Mouse (Mus musculus) heart, embryonic 10.5 days (tissue): ENCODE data around the gene Arhgap45. TPM values are rescaled to one million over a fixed set of nuclear protein-coding genes. Genes with fewer than 3 reads are reported as not detected.

Experiments used
- DNase-seq: peaks from one replicate; pipeline ENCODE4 v3.0.0-alpha.2; 2017; ENCODE audit warnings: low spot score
- H3K27ac ChIP-seq: fragments of 300-500 bp; sonication (generic); 2 replicates; pipeline ENCODE4 v1.5.1; 2016; ENCODE audit warnings: mild to moderate bottlenecking
- H3K27me3 ChIP-seq: fragments of 300-500 bp; sonication (generic); 2 replicates; pipeline ENCODE4 v1.6.1; 2016; ENCODE audit warnings: mild to moderate bottlenecking; ENCODE audit not compliant: poor library complexity, insufficient read depth, severe bottlenecking
- H3K36me3 ChIP-seq: fragments of 300-500 bp; sonication (generic); 2 replicates; pipeline ENCODE4 v1.6.1; 2016; ENCODE audit warnings: mild to moderate bottlenecking, moderate library complexity
- H3K4me1 ChIP-seq: fragments of 300-500 bp; sonication (generic); 2 replicates; pipeline ENCODE4 v1.6.1; 2016; ENCODE audit warnings: mild to moderate bottlenecking
- H3K4me3 ChIP-seq: fragments of 300-500 bp; sonication (generic); 2 replicates; pipeline ENCODE4 v1.5.1; 2016; ENCODE audit warnings: mild to moderate bottlenecking, moderate library complexity
- H3K9me3 ChIP-seq: fragments of 300-500 bp; sonication (generic); 2 replicates; pipeline ENCODE4 v1.6.1; 2016; ENCODE audit warnings: mild to moderate bottlenecking, moderate library complexity
- WGBS: fragments of 180-500 bp; shearing (Covaris S2); methylation state at CpG from one replicate; pipeline ENCODE4 v1.1.7; 2016; 5-methylcytosine and 5-hydroxymethylcytosine counted together
- polyA plus RNA-seq: library from polyadenylated mRNA; unstranded; fragments of >200 nt; fragmentation: Nextera tagmentation; extraction: Ambion mirVana; gene quantifications from 2 replicates; pipeline ENCODE4 v1.2.1, GENCODE M21; 2016

Arhgap45 gene
- polyA plus RNA-seq, 1 experiment from 2014 or later, result 16.7 TPM

GRCm38 (mm10) chr10:79989870-79990269 lies 26.6 kb upstream of the Arhgap45 start:
- Histone ChIP-seq H3K4me3 (peak overlapping the region; percentile 86), H3K4me1 (peaks cover 61% of the 10 kb centered on the region), H3K27me3 (no peaks in the 10 kb centered on the region), H3K36me3 (peaks cover 48% of the 10 kb centered on the region), H3K27ac (peak overlapping the region; percentile 98), H3K9me3 (0 out of 2 replicates have a peak, but pooled peaks cover 3% of the 10 kb centered on the region)
- DNase-seq, result no peak
- 13% methylated on average over 15 of the region's 15 CpGs for WGBS

DNA sequence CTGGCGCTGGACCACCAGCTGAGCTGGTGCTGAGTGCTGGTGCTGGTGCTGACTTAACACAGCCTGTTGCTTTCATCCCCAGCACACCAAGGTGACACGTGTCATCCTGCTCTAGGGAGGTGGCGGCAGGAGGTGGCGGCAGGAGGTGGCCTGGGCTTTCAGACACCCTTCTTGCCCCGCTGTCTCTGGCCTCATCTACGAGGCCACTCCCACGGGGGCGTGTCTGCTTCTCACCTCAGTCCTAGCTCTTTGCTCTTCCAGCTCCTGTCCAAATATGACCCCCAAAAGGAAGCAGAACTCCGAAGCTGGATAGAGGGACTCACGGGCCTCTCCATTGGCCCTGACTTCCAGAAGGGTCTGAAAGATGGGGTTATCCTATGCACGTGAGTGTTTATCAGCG lies 25.4 kb upstream of the Arhgap45 start:
- Histone ChIP-seq H3K27me3 (no peaks in the 10 kb centered on the region), H3K4me1 (peaks cover 55% of the 10 kb centered on the region), H3K27ac (no peak overlapping the region), H3K4me3 (peak overlapping the region; percentile 86; the same call in 1 of the 2 replicates), H3K9me3 (0 out of 2 replicates have a peak, but pooled peaks cover 3% of the 10 kb centered on the region), H3K36me3 (peaks cover 56% of the 10 kb centered on the region)
- WGBS, result 67% methylated on average over 12 of the region's 12 CpGs
- no peak for DNase-seq

GRCm38 (mm10) chr10:79991548-79991947 lies 24.9 kb upstream of the Arhgap45 start:
- H3K9me3 ChIP-seq, result 0 out of 2 replicates have a peak, but pooled peaks cover 3% of the 10 kb centered on the region
- 0 out of 2 replicates have a peak overlapping the region, but pooled peaks have one; percentile 3 for H3K4me3 ChIP-seq
- H3K4me1 ChIP-seq, result peaks cover 53% of the 10 kb centered on the region
- no peak overlapping the region for H3K27ac ChIP-seq
- DNase-seq, result no peak
- H3K36me3 ChIP-seq, result peaks cover 56% of the 10 kb centered on the region
- no peaks in the 10 kb centered on the region for H3K27me3 ChIP-seq
- WGBS, result 90% methylated on average over 6 of the region's 6 CpGs

- peaks cover 58% of the 10 kb centered on the region for H3K36me3 ChIP-seq
- WGBS, result 90% methylated on average over 16 of the region's 16 CpGs
- H3K9me3 ChIP-seq, result 0 out of 2 replicates have a peak, but pooled peaks cover 3% of the 10 kb centered on the region
- peaks cover 17% of the 10 kb centered on the region for H3K27me3 ChIP-seq
- peaks cover 42% of the 10 kb centered on the region for H3K4me1 ChIP-seq
- no peak for DNase-seq
- no peak overlapping the region for H3K4me3 ChIP-seq
- peak overlapping the region; percentile 1; the same call in 1 of the 2 replicates for H3K27ac ChIP-seq
Observed at GRCm38 (mm10) chr10:79994397-79995115, 21.9 kb upstream of the Arhgap45 start.

DNA sequence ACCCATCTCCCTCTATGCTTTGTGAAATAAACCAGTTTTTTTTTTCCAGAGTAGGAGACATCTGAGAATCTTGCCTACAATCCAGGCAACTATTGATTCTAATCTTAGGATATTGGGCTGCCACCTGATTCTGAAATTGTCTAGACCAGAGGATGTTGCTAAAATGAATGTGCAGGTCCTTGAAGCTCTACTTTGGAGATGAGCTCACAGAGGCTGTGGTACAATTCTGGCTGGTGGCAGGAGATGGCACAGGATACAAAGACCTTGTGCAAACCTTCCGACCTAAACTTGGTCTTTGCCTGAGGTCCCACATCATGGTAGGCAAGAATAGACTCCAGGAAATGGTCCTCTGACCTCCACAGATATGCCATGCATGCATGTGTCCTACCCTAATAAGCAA lies 20.8 kb upstream of the Arhgap45 start:
- peaks cover 54% of the 10 kb centered on the region for H3K36me3 ChIP-seq
- peaks cover 33% of the 10 kb centered on the region for H3K4me1 ChIP-seq
- DNase-seq, result no peak
- no peak overlapping the region for H3K4me3 ChIP-seq
- peaks cover 27% of the 10 kb centered on the region for H3K27me3 ChIP-seq
- 0 out of 2 replicates have a peak, but pooled peaks cover 3% of the 10 kb centered on the region for H3K9me3 ChIP-seq
- H3K27ac ChIP-seq, result no peak overlapping the region
- 57% methylated on average over 1 of the region's 1 CpGs for WGBS

- under 1% methylated on average over 34 of the region's 34 CpGs for WGBS
- Histone ChIP-seq H3K27me3 (peaks cover 36% of the 10 kb centered on the region), H3K4me1 (peaks cover 28% of the 10 kb centered on the region), H3K36me3 (peaks cover 46% of the 10 kb centered on the region), H3K4me3 (peak within 1 kb of the TSS; percentile 68), H3K27ac (peak within 1 kb of the TSS; percentile 85), H3K9me3 (0 out of 2 replicates have a peak, but pooled peaks cover 3% of the 10 kb centered on the region)
- DNase-seq, result peak; percentile 98
Observed at GRCm38 (mm10) chr10:79996272-79997033, 20.0 kb upstream of the Arhgap45 start, which contains the start of gene Abca7. Gene Abca7 (plus strand): TSS chr10:79996494.

GRCm38 (mm10) chr10:79997034-79997760 lies 19.3 kb upstream of the Arhgap45 start:
- peak overlapping the region; percentile 68 for H3K4me3 ChIP-seq
- H3K4me1 ChIP-seq, result peaks cover 31% of the 10 kb centered on the region
- H3K9me3 ChIP-seq, result no peaks in the 10 kb centered on the region
- peaks cover 38% of the 10 kb centered on the region for H3K36me3 ChIP-seq
- DNase-seq, result peak; percentile 94
- peak overlapping the region; percentile 85 for H3K27ac ChIP-seq
- H3K27me3 ChIP-seq, result peaks cover 43% of the 10 kb centered on the region
- under 1% methylated on average over 35 of the region's 35 CpGs for WGBS

GRCm38 (mm10) chr10:79997819-79998218 lies 18.6 kb upstream of the Arhgap45 start:
- 4% methylated on average over 15 of the region's 15 CpGs for WGBS
- Histone ChIP-seq H3K4me3 (peak overlapping the region; percentile 68), H3K9me3 (no peaks in the 10 kb centered on the region), H3K27ac (peak overlapping the region; percentile 85), H3K4me1 (peaks cover 37% of the 10 kb centered on the region), H3K27me3 (peaks cover 49% of the 10 kb centered on the region), H3K36me3 (peaks cover 32% of the 10 kb centered on the region)
- no peak for DNase-seq

DNA sequence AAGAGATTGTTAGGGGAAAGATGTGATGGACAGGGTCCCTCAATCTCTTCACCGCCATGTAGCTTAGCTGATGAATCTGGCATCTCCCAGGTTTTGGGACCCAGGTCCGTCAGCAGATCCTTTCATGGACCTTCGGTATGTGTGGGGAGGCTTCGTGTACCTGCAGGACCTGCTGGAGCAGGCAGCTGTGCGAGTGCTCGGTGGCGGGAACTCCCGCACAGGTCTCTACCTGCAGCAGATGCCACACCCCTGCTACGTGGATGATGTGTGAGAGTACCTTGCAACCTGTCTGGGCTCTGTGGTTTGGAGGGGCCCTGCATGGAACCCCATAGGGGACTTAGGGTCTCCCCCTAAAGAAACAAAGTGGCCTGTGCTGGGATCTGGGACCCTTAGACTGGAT lies 14.5 kb upstream of the Arhgap45 start:
- Histone ChIP-seq H3K27me3 (peaks cover 88% of the 10 kb centered on the region), H3K27ac (no peak overlapping the region), H3K36me3 (0 out of 2 replicates have a peak, but pooled peaks cover 3% of the 10 kb centered on the region), H3K4me1 (peaks cover 39% of the 10 kb centered on the region), H3K4me3 (no peak overlapping the region), H3K9me3 (no peaks in the 10 kb centered on the region)
- 71% methylated on average over 9 of the region's 9 CpGs for WGBS
- DNase-seq, result no peak

GRCm38 (mm10) chr10:80002829-80003228 lies 13.6 kb upstream of the Arhgap45 start:
- H3K27ac ChIP-seq, result peak overlapping the region; percentile 32

GRCm38 (mm10) chr10:80003374-80004232 lies 12.8 kb upstream of the Arhgap45 start:
- H3K9me3 ChIP-seq, result no peaks in the 10 kb centered on the region
- 50% methylated on average over 9 of the region's 9 CpGs for WGBS
- DNase-seq, result no peak
- peaks cover 24% of the 10 kb centered on the region for H3K4me1 ChIP-seq
- peaks cover 7% of the 10 kb centered on the region for H3K36me3 ChIP-seq
- peaks cover 91% of the 10 kb centered on the region for H3K27me3 ChIP-seq
- H3K4me3 ChIP-seq, result peak overlapping the region; percentile 20; the same call in 1 of the 2 replicates
- H3K27ac ChIP-seq, result peak overlapping the region; percentile 48; the same call in 1 of the 2 replicates

More at GRCm38 (mm10) chr10:80002829-80003228, 13.6 kb upstream of the Arhgap45 start:
- Histone ChIP-seq H3K4me1 (peaks cover 32% of the 10 kb centered on the region), H3K36me3 (0 out of 2 replicates have a peak, but pooled peaks cover 3% of the 10 kb centered on the region), H3K9me3 (no peaks in the 10 kb centered on the region), H3K4me3 (peak overlapping the region; percentile 20), H3K27me3 (peaks cover 96% of the 10 kb centered on the region)
- WGBS, result 25% methylated on average over 21 of the region's 21 CpGs
- no peak for DNase-seq
